Comparison of ENCODE assay signal across 9 mouse cellular contexts in the genomic region with DNA sequence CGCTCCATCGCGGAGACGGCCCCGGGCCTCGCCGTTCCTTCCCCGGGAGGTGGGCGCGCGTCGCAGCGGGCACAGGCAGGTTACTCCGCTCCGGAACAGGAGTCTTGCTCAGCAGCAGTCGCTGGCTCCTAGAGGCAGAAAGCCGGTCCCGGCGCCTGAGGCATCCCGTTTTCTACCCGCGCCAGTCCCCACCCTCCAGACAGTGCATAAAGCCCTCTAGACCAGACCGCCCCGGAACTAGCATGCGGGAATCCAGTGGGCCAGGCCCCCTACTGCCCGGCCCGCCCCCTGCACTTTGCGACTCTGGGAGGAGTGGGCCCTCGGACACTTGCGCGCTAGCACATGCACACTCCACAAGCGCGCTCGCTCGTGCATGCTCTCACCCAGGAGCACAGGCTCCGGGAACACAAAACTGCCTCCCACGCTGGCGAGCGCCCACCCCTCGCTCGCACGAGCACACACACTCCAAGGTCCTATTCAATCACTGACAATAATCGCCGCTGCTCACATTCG. TPM values are rescaled to one million over a fixed set of nuclear protein-coding genes. Genes with fewer than 3 reads are reported as not detected.
DNase-seq lines count a peak whose midpoint lies in the region; ATAC-seq lines count a peak whose summit lies in the region.
"Had no signal": no experiment of that assay in that cellular context is flagged by ENCODE, and none has a peak within 500 bp of the region (broad histone marks: within the 10 kb centered on the region; RNA-seq: fewer than 3 reads in every experiment).

A gene (minus strand): TSS at position 180 of the 513 bp plus-strand sequence.

- no peaks in the 10 kb centered on the region for H3K36me3 ChIP-seq in liver, embryonic 16.5 days (ENCODE audit: control insufficient read depth, insufficient read depth)
- no peaks in the 10 kb centered on the region for H3K36me3 ChIP-seq in neural tube, embryonic 14.5 days (ENCODE audit: control insufficient read depth, insufficient read depth, low read length)

- no peak within 1 kb of the TSS for H3K9ac ChIP-seq in liver, embryonic 16.5 days (ENCODE audit: low read depth, low read length)
- H3K9ac ChIP-seq in neural tube, embryonic 14.5 days (replicated peaks; ENCODE audit: low read depth, low read length), result peak within 1 kb of the TSS; percentile 39

- intact Hi-C loops in gastrocnemius, postnatal 36 days (cut with DNase I), result no loop called here

- H3K4me3 ChIP-seq in liver, embryonic 16.5 days (ENCODE audit: low read depth, low read length), result peak within 1 kb of the TSS; percentile 56
- H3K4me3 ChIP-seq in neural tube, embryonic 14.5 days (ENCODE audit: low read depth, low read length), result peak within 1 kb of the TSS; percentile 54

- peak; percentile 50 for ATAC-seq in liver, embryonic 16.5 days (ENCODE audit: low read depth)
- peak; percentile 87 for ATAC-seq in neural tube, embryonic 14.5 days (ENCODE audit: low read depth)
- no peak for ATAC-seq in erythroid progenitor cell, adult 5-6 weeks (replicated peaks; ENCODE audit: low FRiP score, poor library complexity, severe bottlenecking)

- no peaks in the 10 kb centered on the region for H3K9me3 ChIP-seq in liver, embryonic 16.5 days (replicated peaks; ENCODE audit: control insufficient read depth, low read length)
- H3K9me3 ChIP-seq in neural tube, embryonic 14.5 days (ENCODE audit: control insufficient read depth, low read length), result no peaks in the 10 kb centered on the region

- DNase-seq in gastrocnemius, postnatal 4 days (ENCODE audit: low spot score in 2 of 2), result peak; percentile 19 to 28
- DNase-seq in gastrocnemius, postnatal 36 days, result no peak
- peak; percentile 96 for DNase-seq in ZHBTc4 (ENCODE audit: low read depth, low spot score)
- DNase-seq in frontal cortex, postnatal 36 days (ENCODE audit: low spot score in 2 of 2), result peak; percentile 14 to 25
- peak; percentile 91 to 92 for DNase-seq in kidney, adult 8-10 months

- H3K4me2 ChIP-seq in liver, embryonic 16.5 days (ENCODE audit: low read depth, low read length), result peak within 1 kb of the TSS; percentile 69
- peak within 1 kb of the TSS; percentile 85 for H3K4me2 ChIP-seq in neural tube, embryonic 14.5 days (ENCODE audit: low read depth, low read length)

- no peak within 1 kb of the TSS for H3K27ac ChIP-seq in liver, embryonic 16.5 days (ENCODE audit: low read length)
- H3K27ac ChIP-seq in neural tube, embryonic 14.5 days (ENCODE audit: low read depth, low read length), result no peak within 1 kb of the TSS

- WGBS in liver, embryonic 16.5 days (ENCODE audit: insufficient replicate concordance), result under 1% methylated on average over 45 of the region's 45 CpGs
- WGBS in neural tube, embryonic 14.5 days, result under 1% methylated on average over 45 of the region's 45 CpGs

- H3K4me1 ChIP-seq in liver, embryonic 16.5 days (ENCODE audit: control insufficient read depth, low read depth, low read length), result no peaks in the 10 kb centered on the region; the same call in 1 of the 2 replicates
- H3K4me1 ChIP-seq in neural tube, embryonic 14.5 days (ENCODE audit: control insufficient read depth, insufficient read depth, low read length), result peaks cover 17% of the 10 kb centered on the region; the same call in 1 of the 2 replicates

- H3K27me3 ChIP-seq in liver, embryonic 16.5 days (ENCODE audit: control insufficient read depth, insufficient read depth, low read depth, low read length), result peaks cover 55% of the 10 kb centered on the region
- H3K27me3 ChIP-seq in neural tube, embryonic 14.5 days (ENCODE audit: control insufficient read depth, insufficient read depth, low read length), result peaks cover 12% of the 10 kb centered on the region; the same call in 1 of the 2 replicates

RNA-seq across cellular contexts. Expression of the gene that starts here (rescaled TPM):
- total RNA-seq in gastrocnemius, postnatal 4 days (2021), result under 1 TPM; 0.05 to 0.10 TPM
- not detected for total RNA-seq in gastrocnemius, postnatal 36 days (2021)
- polyA plus RNA-seq in liver, embryonic 16.5 days (2015; fragmentation: Nextera tagmentation; extraction: Ambion mirVana), result 0.08 TPM in 2 replicates
- 0.90 and 1.8 TPM in 2 replicates for polyA plus RNA-seq in neural tube, embryonic 14.5 days (2014; fragmentation: Nextera tagmentation; extraction: Ambion mirVana)
- not detected in 2 replicates for total RNA-seq in erythroid progenitor cell, adult 5-6 weeks (2015; ENCODE audit: low replicate concordance)
- total RNA-seq in erythroid progenitor cell, adult 5-6 weeks (2017; ENCODE audit: low replicate concordance), result not detected in 2 replicates
- total RNA-seq: MEL had no signal

Comparison
In these comparisons a context has a peak if more than half of its experiments do, and no peak if none do; other contexts are left out.
1. Peak in DNase-seq in gastrocnemius, postnatal 4 days; RNA of the gene not detected or under 1 TPM.
2. Peak in ATAC-seq, H3K4me3 ChIP-seq and H3K4me2 ChIP-seq in liver, embryonic 16.5 days; RNA of the gene not detected or under 1 TPM.
3. DNase-seq: peak in ZHBTc4 (single experiment), frontal cortex, postnatal 36 days (2 of 2) and kidney, adult 8-10 months (2 of 2); none in gastrocnemius, postnatal 36 days (0 of 2).